Mouse (Mus musculus): Measurements from ENCODE around the gene Wt1. TPM values are rescaled to one million over a fixed set of nuclear protein-coding genes. Genes with fewer than 3 reads are reported as not detected.

The Wt1 gene
- polyA plus RNA-seq, 1 experiment from 2014 or later: 2.1 TPM

GRCm38 (mm10) chr2:105168137-105168536 lies 41.8 kb downstream of the Wt1 start:
- DNase-seq (ENCODE audit: low spot score) (peak; percentile 19), ATAC-seq (no peak)
- Histone ChIP-seq H3K4me1 (ENCODE audit: insufficient read depth, low read depth, low read length) (no peaks in the 10 kb centered on the region), H3K27me3 (replicated peaks; ENCODE audit: insufficient read depth, low read length) (no peaks in the 10 kb centered on the region), H3K9me3 (ENCODE audit: low read length) (no peaks in the 10 kb centered on the region), H3K36me3 (ENCODE audit: insufficient read depth, low read length) (no peaks in the 10 kb centered on the region), H3K4me3 (ENCODE audit: low read depth, low read length) (no peak overlapping the region), H3K4me2 (replicated peaks; ENCODE audit: low read depth, low read length) (no peak overlapping the region), H3K27ac (ENCODE audit: low read length) (no peak overlapping the region), H3K9ac (replicated peaks; ENCODE audit: low read depth) (no peak overlapping the region)
- 67% methylated on average over 3 of the region's 3 CpGs for WGBS
- TF ChIP-seq CTCF (IDR thresholded peaks at IDR 0.05): no peak
- TF ChIP-seq EP300 (IDR thresholded peaks at IDR 0.05): no peak

GRCm38 (mm10) chr2:105174254-105174653 lies 47.9 kb downstream of the Wt1 start:
- 78% methylated on average over 2 of the region's 2 CpGs for WGBS
- no peaks in the 10 kb centered on the region for H3K9me3 ChIP-seq (ENCODE audit: low read length)
- no peak overlapping the region for H3K9ac ChIP-seq (replicated peaks; ENCODE audit: low read depth)
- no peak overlapping the region for H3K4me2 ChIP-seq (replicated peaks; ENCODE audit: low read depth, low read length)
- H3K27me3 ChIP-seq (replicated peaks; ENCODE audit: insufficient read depth, low read length): no peaks in the 10 kb centered on the region
- no peak overlapping the region for H3K27ac ChIP-seq (ENCODE audit: low read length)
- H3K4me1 ChIP-seq (ENCODE audit: insufficient read depth, low read depth, low read length): no peaks in the 10 kb centered on the region
- ATAC-seq: no peak
- DNase-seq (ENCODE audit: low spot score): peak; percentile 15
- no peak for TF ChIP-seq EP300 (IDR thresholded peaks at IDR 0.05)
- TF ChIP-seq CTCF (IDR thresholded peaks at IDR 0.05): no peak
- no peaks in the 10 kb centered on the region for H3K36me3 ChIP-seq (ENCODE audit: insufficient read depth, low read length)
- no peak overlapping the region for H3K4me3 ChIP-seq (ENCODE audit: low read depth, low read length)

GRCm38 (mm10) chr2:105178871-105179270 lies 52.5 kb downstream of the Wt1 start:
- no peaks in the 10 kb centered on the region for H3K9me3 ChIP-seq (ENCODE audit: low read length)
- WGBS: 76% methylated on average over 12 of the region's 12 CpGs
- H3K27me3 ChIP-seq (replicated peaks; ENCODE audit: insufficient read depth, low read length): no peaks in the 10 kb centered on the region
- no peak for ATAC-seq
- H3K9ac ChIP-seq (replicated peaks; ENCODE audit: low read depth): no peak overlapping the region
- no peak overlapping the region for H3K4me3 ChIP-seq (ENCODE audit: low read depth, low read length)
- TF ChIP-seq CTCF (IDR thresholded peaks at IDR 0.05) (no peak), EP300 (IDR thresholded peaks at IDR 0.05) (no peak)
- H3K36me3 ChIP-seq (ENCODE audit: insufficient read depth, low read length): no peaks in the 10 kb centered on the region
- no peaks in the 10 kb centered on the region for H3K4me1 ChIP-seq (ENCODE audit: insufficient read depth, low read depth, low read length)
- no peak for DNase-seq (ENCODE audit: low spot score)
- H3K4me2 ChIP-seq (replicated peaks; ENCODE audit: low read depth, low read length): no peak overlapping the region
- no peak overlapping the region for H3K27ac ChIP-seq (ENCODE audit: low read length)

GRCm38 (mm10) chr2:105182501-105182900 lies 56.2 kb downstream of the Wt1 start:
- Histone ChIP-seq H3K9me3 (ENCODE audit: low read length) (no peaks in the 10 kb centered on the region), H3K9ac (replicated peaks; ENCODE audit: low read depth) (no peak overlapping the region), H3K27me3 (replicated peaks; ENCODE audit: insufficient read depth, low read length) (no peaks in the 10 kb centered on the region), H3K4me2 (replicated peaks; ENCODE audit: low read depth, low read length) (no peak overlapping the region), H3K4me3 (ENCODE audit: low read depth, low read length) (no peak overlapping the region), H3K36me3 (ENCODE audit: insufficient read depth, low read length) (no peaks in the 10 kb centered on the region), H3K4me1 (ENCODE audit: insufficient read depth, low read depth, low read length) (no peaks in the 10 kb centered on the region), H3K27ac (ENCODE audit: low read length) (no peak overlapping the region)
- TF ChIP-seq EP300 (IDR thresholded peaks at IDR 0.05) (no peak), CTCF (IDR thresholded peaks at IDR 0.05) (no peak)
- ATAC-seq (no peak), DNase-seq (ENCODE audit: low spot score) (no peak)
- 24% methylated on average over 6 of the region's 6 CpGs for WGBS

GRCm38 (mm10) chr2:105185140-105185539 lies 58.8 kb downstream of the Wt1 start:
- no peaks in the 10 kb centered on the region for H3K9me3 ChIP-seq (ENCODE audit: low read length)
- H3K36me3 ChIP-seq (ENCODE audit: insufficient read depth, low read length): no peaks in the 10 kb centered on the region
- H3K4me3 ChIP-seq (ENCODE audit: low read depth, low read length): no peak overlapping the region
- DNase-seq (ENCODE audit: low spot score): no peak
- TF ChIP-seq CTCF (IDR thresholded peaks at IDR 0.05) (no peak), EP300 (IDR thresholded peaks at IDR 0.05) (no peak)
- no peak for ATAC-seq
- no peaks in the 10 kb centered on the region for H3K27me3 ChIP-seq (replicated peaks; ENCODE audit: insufficient read depth, low read length)
- H3K4me2 ChIP-seq (replicated peaks; ENCODE audit: low read depth, low read length): no peak overlapping the region
- no peak overlapping the region for H3K27ac ChIP-seq (ENCODE audit: low read length)
- H3K4me1 ChIP-seq (ENCODE audit: insufficient read depth, low read depth, low read length): no peaks in the 10 kb centered on the region
- WGBS: 79% methylated on average over 3 of the region's 3 CpGs
- H3K9ac ChIP-seq (replicated peaks; ENCODE audit: low read depth): no peak overlapping the region

- H3K9me3 ChIP-seq (ENCODE audit: low read length): no peaks in the 10 kb centered on the region
- no peaks in the 10 kb centered on the region for H3K27me3 ChIP-seq (replicated peaks; ENCODE audit: insufficient read depth, low read length)
- 79% methylated on average over 13 of the region's 13 CpGs for WGBS
- H3K27ac ChIP-seq (ENCODE audit: low read length): no peak overlapping the region
- H3K36me3 ChIP-seq (ENCODE audit: insufficient read depth, low read length): no peaks in the 10 kb centered on the region
- H3K9ac ChIP-seq (replicated peaks; ENCODE audit: low read depth): no peak overlapping the region
- TF ChIP-seq CTCF (IDR thresholded peaks at IDR 0.05): no peak
- no peak for DNase-seq (ENCODE audit: low spot score)
- H3K4me2 ChIP-seq (replicated peaks; ENCODE audit: low read depth, low read length): no peak overlapping the region
- no peaks in the 10 kb centered on the region for H3K4me1 ChIP-seq (ENCODE audit: insufficient read depth, low read depth, low read length)
- ATAC-seq: no peak
- no peak overlapping the region for H3K4me3 ChIP-seq (ENCODE audit: low read depth, low read length)
These were observed 59.6 kb downstream of the Wt1 start for GRCm38 (mm10) chr2:105185768-105186529.

Data from lung, postnatal 0 days (tissue).